Mouse (Mus musculus) midbrain, postnatal 0 days (tissue): ENCODE measurements around the gene Nutm1. TPM values are rescaled to one million over a fixed set of nuclear protein-coding genes. Genes with fewer than 3 reads are reported as not detected.

ENCODE experiments used
- ATAC-seq: fragments of 200-750 bp; cut with Nextera tagmentation; 2 replicates; pipeline ENCODE4 v1.8.0; 2017; ENCODE audit warnings: moderate number of reproducible peaks, mild to moderate bottlenecking, moderate TSS enrichment, moderate library complexity; ENCODE audit not compliant: low FRiP score
- DNase-seq: peaks from one replicate; pipeline ENCODE4 v3.0.0-alpha.2; 2015; ENCODE audit warnings: low spot score
- H3K27ac ChIP-seq: fragments of 300-500 bp; sonication (generic); 2 replicates; pipeline ENCODE4 v1.5.1; 2014; ENCODE audit warnings: low read depth, mild to moderate bottlenecking, low read length, mixed read lengths
- H3K27me3 ChIP-seq: fragments of 300-500 bp; sonication (generic); 2 replicates; pipeline ENCODE4 v1.6.1; 2014; ENCODE audit warnings: low read length, control low read depth, mixed read lengths; ENCODE audit not compliant: insufficient read depth
- H3K36me3 ChIP-seq: fragments of 300-500 bp; sonication (generic); 2 replicates; pipeline ENCODE4 v1.6.1; 2014; ENCODE audit warnings: low read length, control low read depth, mixed read lengths; ENCODE audit not compliant: insufficient read depth
- H3K4me1 ChIP-seq: fragments of 300-500 bp; sonication (generic); 2 replicates; pipeline ENCODE4 v1.6.1; 2014; ENCODE audit warnings: mild to moderate bottlenecking, control low read depth, antibody characterized with exemption, low read length, mixed read lengths; ENCODE audit not compliant: insufficient read depth
- H3K4me2 ChIP-seq: fragments of 300-500 bp; sonication (generic); 2 replicates; pipeline ENCODE4 v1.6.1; 2014; ENCODE audit warnings: low read depth, mild to moderate bottlenecking, low read length, mixed read lengths; ENCODE audit not compliant: poor library complexity, severe bottlenecking
- H3K4me3 ChIP-seq: fragments of 300-500 bp; sonication (generic); 2 replicates; pipeline ENCODE4 v1.5.1; 2014; ENCODE audit warnings: low read depth, mild to moderate bottlenecking, low read length, moderate library complexity
- H3K9ac ChIP-seq: fragments of 300-500 bp; sonication (generic); replicated peaks from 2 replicates; pipeline ENCODE4 v1.6.1; 2014; ENCODE audit warnings: mild to moderate bottlenecking, low read length, moderate library complexity, mixed read lengths; ENCODE audit not compliant: poor library complexity, severe bottlenecking
- H3K9me3 ChIP-seq: fragments of 300-500 bp; sonication (generic); 2 replicates; pipeline ENCODE4 v1.6.1; 2016; ENCODE audit warnings: low read length, control low read depth
- CTCF ChIP-seq: IDR thresholded peaks from 2 replicates; pipeline ENCODE4 v1.5.1; 2016; ENCODE audit warnings: antibody characterized with exemption, mild to moderate bottlenecking
- WGBS: fragments of 180-500 bp; shearing (Covaris S2); extraction: QIAGEN DNeasy Blood & Tissue Kit; methylation state at CpG from one replicate; pipeline ENCODE4 v1.1.7; 2014; 5-methylcytosine and 5-hydroxymethylcytosine counted together
- polyA plus RNA-seq: library from polyadenylated mRNA; unstranded; fragments of >200 nt; fragmentation: Nextera tagmentation; extraction: Ambion mirVana; gene quantifications from 2 replicates; pipeline ENCODE4 v1.2.1, GENCODE M21; 2015
- total RNA-seq: library from RNA; depleted of rRNA; stranded (reverse); fragments of >200 nt; gene quantifications from 2 replicates; pipeline ENCODE4 v1.2.3, GENCODE M21; 2014

Gene Nutm1
- total and polyA plus RNA-seq, 2 experiments from 2014 or later: 0.09 TPM; not detected in 1

DNA sequence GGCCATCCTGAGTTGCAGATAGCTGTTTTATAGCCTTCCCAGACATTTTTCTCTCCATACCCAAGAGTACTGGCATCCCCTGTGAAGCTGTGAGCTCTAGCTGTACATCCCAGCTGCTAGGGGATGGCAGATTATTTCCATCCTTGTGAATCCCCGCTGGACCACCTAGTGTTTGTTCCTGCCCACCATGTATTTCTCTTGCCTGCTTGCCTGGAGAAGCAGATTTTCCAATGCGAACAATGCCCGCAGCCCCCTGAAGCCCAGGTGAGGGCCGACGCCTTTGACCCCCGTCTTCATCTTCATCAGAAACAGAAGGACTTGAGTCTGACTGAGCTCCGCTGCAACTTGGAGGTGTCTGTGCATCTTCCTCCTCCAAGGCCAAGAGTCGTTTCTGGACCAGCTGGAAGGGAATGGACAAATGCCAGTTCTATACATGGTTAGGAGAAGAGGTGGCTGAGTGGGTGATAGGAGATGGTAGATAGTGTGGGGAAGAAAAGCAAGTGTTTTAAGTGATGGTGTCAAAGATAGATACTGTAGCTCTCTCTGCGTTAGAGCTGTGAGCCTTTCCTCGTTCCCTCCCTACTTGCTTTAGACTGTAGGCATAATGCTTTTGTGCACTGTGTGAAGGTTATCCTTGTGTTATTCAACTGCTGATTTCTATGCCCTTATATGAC is 9.2 kb downstream of the Nutm1 start:
- no peak for TF ChIP-seq CTCF
- no peaks in the 10 kb centered on the region for H3K9me3 ChIP-seq
- no peaks in the 10 kb centered on the region for H3K27me3 ChIP-seq
- DNase-seq: no peak
- H3K4me3 ChIP-seq: no peak overlapping the region
- no peak overlapping the region for H3K4me2 ChIP-seq
- 93% methylated on average over 10 of the region's 10 CpGs for WGBS
- no peak overlapping the region for H3K27ac ChIP-seq
- H3K4me1 ChIP-seq: no peaks in the 10 kb centered on the region
- ATAC-seq: no peak
- H3K36me3 ChIP-seq: peaks cover 31% of the 10 kb centered on the region
- H3K9ac ChIP-seq: no peak overlapping the region

DNA sequence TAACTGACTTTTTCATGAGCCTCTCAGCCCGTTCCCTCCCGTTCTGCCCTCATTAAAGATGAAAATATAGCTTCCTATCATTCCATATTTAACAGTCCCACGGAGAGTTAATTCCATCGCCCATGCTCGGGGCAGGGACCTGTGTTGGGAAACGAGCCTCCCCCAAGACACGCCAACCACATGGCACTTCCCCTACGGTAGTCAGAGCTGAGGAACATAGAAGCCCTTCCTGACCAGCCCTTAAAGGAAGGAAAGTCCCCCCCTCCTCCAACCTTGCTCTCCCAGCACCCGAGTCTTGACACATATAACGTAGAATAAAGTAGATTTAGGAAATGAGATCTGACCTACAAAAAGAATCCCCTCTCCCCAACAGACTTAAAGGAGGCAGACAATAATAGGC is 11.8 kb downstream of the Nutm1 start:
- H3K9ac ChIP-seq: no peak overlapping the region
- ATAC-seq (no peak), DNase-seq (no peak)
- no peaks in the 10 kb centered on the region for H3K4me1 ChIP-seq
- peaks cover 40% of the 10 kb centered on the region for H3K36me3 ChIP-seq
- H3K4me3 ChIP-seq: no peak overlapping the region
- TF ChIP-seq CTCF: no peak
- no peaks in the 10 kb centered on the region for H3K9me3 ChIP-seq
- H3K4me2 ChIP-seq: no peak overlapping the region
- no peaks in the 10 kb centered on the region for H3K27me3 ChIP-seq
- 80% methylated on average over 10 of the region's 10 CpGs for WGBS
- no peak overlapping the region for H3K27ac ChIP-seq

- DNase-seq: no peak
- WGBS: 90% methylated on average over 6 of the region's 6 CpGs
- Histone ChIP-seq H3K9ac (no peak overlapping the region), H3K27ac (no peak overlapping the region), H3K4me1 (no peaks in the 10 kb centered on the region; the same call in 1 of the 2 replicates), H3K27me3 (no peaks in the 10 kb centered on the region), H3K9me3 (no peaks in the 10 kb centered on the region), H3K4me2 (no peak overlapping the region), H3K36me3 (peaks cover 41% of the 10 kb centered on the region), H3K4me3 (no peak overlapping the region)
- ATAC-seq: no peak
- no peak for TF ChIP-seq CTCF
Observed at GRCm38 (mm10) chr2:112246193-112246592, 12.9 kb downstream of the Nutm1 start.

- Histone ChIP-seq H3K4me1 (no peaks in the 10 kb centered on the region; the same call in 1 of the 2 replicates), H3K27ac (no peak overlapping the region), H3K27me3 (no peaks in the 10 kb centered on the region), H3K4me3 (no peak overlapping the region), H3K9me3 (no peaks in the 10 kb centered on the region), H3K4me2 (no peak overlapping the region), H3K9ac (no peak overlapping the region), H3K36me3 (peaks cover 41% of the 10 kb centered on the region)
- 93% methylated on average over 5 of the region's 5 CpGs for WGBS
- TF ChIP-seq CTCF: no peak
- no peak for DNase-seq
- ATAC-seq: no peak
Observed at GRCm38 (mm10) chr2:112245307-112245706, 13.8 kb downstream of the Nutm1 start.

DNA sequence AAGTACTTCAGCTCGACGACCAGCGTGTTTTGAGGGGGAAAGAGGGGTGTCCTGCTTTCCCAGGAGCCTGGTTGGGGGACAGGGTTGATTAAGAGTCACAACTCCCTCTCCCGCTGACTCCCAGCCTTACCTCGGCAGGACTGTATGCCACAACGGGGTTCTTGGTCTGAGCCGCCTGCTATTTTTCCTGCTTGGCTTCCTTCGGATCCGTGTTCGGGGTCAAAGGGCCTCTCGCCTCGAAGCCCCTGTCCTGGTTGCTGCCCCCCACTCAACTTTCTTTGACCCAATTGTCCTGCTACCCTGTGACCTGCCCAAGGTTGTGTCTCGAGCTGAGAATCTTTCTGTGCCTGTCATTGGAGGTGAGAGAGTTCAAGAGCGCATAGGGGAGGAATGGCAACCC is 17.3 kb downstream of the Nutm1 start:
- Histone ChIP-seq H3K4me3 (no peak overlapping the region), H3K4me1 (no peaks in the 10 kb centered on the region; the same call in 1 of the 2 replicates), H3K4me2 (no peak overlapping the region), H3K36me3 (peaks cover 20% of the 10 kb centered on the region), H3K9me3 (no peaks in the 10 kb centered on the region), H3K27ac (no peak overlapping the region), H3K9ac (no peak overlapping the region), H3K27me3 (no peaks in the 10 kb centered on the region)
- WGBS: 90% methylated on average over 14 of the region's 14 CpGs
- no peak for TF ChIP-seq CTCF
- DNase-seq (no peak), ATAC-seq (no peak)

- H3K4me2 ChIP-seq: peak overlapping the region; percentile 73
- no peaks in the 10 kb centered on the region; the same call in 1 of the 2 replicates for H3K4me1 ChIP-seq
- TF ChIP-seq CTCF: peak; percentile 43
- DNase-seq (peak; percentile 44), ATAC-seq (peak; percentile 68)
- peak overlapping the region; percentile 87 for H3K4me3 ChIP-seq
- peak overlapping the region; percentile 97 for H3K27ac ChIP-seq
- H3K9me3 ChIP-seq: no peaks in the 10 kb centered on the region
- H3K36me3 ChIP-seq: peaks cover 9% of the 10 kb centered on the region
- no peaks in the 10 kb centered on the region for H3K27me3 ChIP-seq
- peak overlapping the region; percentile 95 for H3K9ac ChIP-seq
- under 1% methylated on average over 27 of the region's 28 CpGs for WGBS
Observed at GRCm38 (mm10) chr2:112239935-112240721, 19.0 kb downstream of the Nutm1 start.
